Mouse (Mus musculus): ENCODE measurements at regions not wholly inside any gene's neighbourhood (a gene's known extent, or its start where the extent isn't known, plus 50 kb on each side); places are given as distances from the start of the nearest gene placed in this dataset.
A peak's percentile ranks its signal among the peaks of the same experiment; 100 is the strongest.

DNA sequence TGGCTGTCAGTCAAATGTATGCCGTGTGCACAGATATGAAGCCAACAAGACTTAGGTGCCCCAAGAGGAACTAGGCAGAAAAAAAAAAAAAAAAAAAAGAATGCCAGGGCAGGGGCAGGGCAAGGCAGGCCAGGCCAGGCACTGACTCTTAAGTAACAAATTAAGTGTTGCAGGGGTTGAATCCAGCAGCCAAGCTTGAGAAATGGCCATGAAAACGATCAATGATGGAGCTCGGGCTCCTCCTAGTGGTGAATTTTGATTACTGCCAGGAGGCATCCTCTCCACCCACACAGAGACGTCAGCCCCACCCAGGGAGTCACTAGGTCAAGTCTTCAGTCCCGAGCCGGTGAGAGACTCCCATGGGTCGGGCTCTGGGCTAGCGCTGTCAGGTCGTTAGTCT lies 54.7 kb upstream of the Gm26657 start:
- TF ChIP-seq CTCF (IDR thresholded peaks at IDR 0.05; ENCODE audit: borderline replicate concordance, extremely low read depth, insufficient read depth, insufficient read length) (peak; percentile 88), POLR2A (IDR thresholded peaks at IDR 0.05; ENCODE audit: borderline replicate concordance, extremely low read depth, insufficient read depth, insufficient read length, poor library complexity, severe bottlenecking) (no peak)

Measured in brain, embryonic 14.5 days (tissue).